Mouse (Mus musculus) stomach, postnatal 0 days (tissue): ENCODE results near the gene Cdpf1.

Source experiments
- CTCF ChIP-seq: IDR thresholded peaks from 2 replicates; pipeline ENCODE4 v1.5.1; 2016; ENCODE audit warnings: antibody characterized with exemption, low read depth, mild to moderate bottlenecking, moderate library complexity
- EP300 ChIP-seq: optimal IDR thresholded peaks from 2 replicates; pipeline ENCODE3; 2016; ENCODE audit warnings: antibody characterized with exemption

DNA sequence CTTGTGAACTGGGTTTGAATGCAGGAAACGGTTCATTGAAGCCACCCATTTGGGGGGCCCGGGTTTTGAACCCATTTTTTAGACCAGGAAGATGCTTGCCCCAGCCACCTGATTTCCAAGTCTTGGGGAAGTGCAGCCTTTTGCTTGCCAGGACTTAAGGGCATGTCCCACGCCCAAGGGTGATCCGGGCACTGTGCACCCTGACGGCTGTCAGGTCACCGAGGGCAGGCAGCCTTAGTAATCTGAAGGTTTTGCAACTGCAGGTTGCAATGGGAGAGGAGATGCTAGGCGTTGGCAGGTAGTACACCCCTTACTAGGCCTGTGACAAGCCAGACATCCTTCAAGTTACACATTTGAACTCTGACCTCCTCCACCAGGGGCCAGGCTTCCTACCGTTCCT is 21.1 kb upstream of the Cdpf1 start:
- TF ChIP-seq CTCF (no peak), EP300 (no peak)
